Mouse (Mus musculus): ENCODE measurements around the gene Hist4h4. TPM values are rescaled to one million over a fixed set of nuclear protein-coding genes. Genes with fewer than 3 reads are reported as not detected.
A peak's percentile ranks its signal among the peaks of the same experiment; 100 is the strongest.

The Hist4h4 gene
- polyA plus RNA-seq, 1 experiment from 2014 or later, result 1.1 TPM

GRCm38 (mm10) chr6:136831712-136832111 is 27.5 kb upstream of the Hist4h4 start:
- peaks cover 6% of the 10 kb centered on the region; the same call in 1 of the 2 replicates for H3K27me3 ChIP-seq
- H3K36me3 ChIP-seq, result no peaks in the 10 kb centered on the region
- H3K4me1 ChIP-seq, result peaks cover 11% of the 10 kb centered on the region
- H3K27ac ChIP-seq (replicated peaks), result no peak overlapping the region
- no peak for ATAC-seq (replicated peaks)
- H3K9me3 ChIP-seq, result no peaks in the 10 kb centered on the region
- 82% methylated on average over 5 of the region's 5 CpGs for WGBS
- no peak overlapping the region for H3K4me2 ChIP-seq (replicated peaks)
- H3K4me3 ChIP-seq, result no peak overlapping the region
- no peak overlapping the region for H3K9ac ChIP-seq (replicated peaks)

GRCm38 (mm10) chr6:136828681-136829080 is 24.5 kb upstream of the Hist4h4 start:
- Histone ChIP-seq H3K9ac (replicated peaks) (peak overlapping the region; percentile 53), H3K4me3 (peak overlapping the region; percentile 87), H3K27me3 (peaks cover 6% of the 10 kb centered on the region; the same call in 1 of the 2 replicates), H3K9me3 (no peaks in the 10 kb centered on the region), H3K27ac (replicated peaks) (peak overlapping the region; percentile 89), H3K4me2 (replicated peaks) (peak overlapping the region; percentile 61), H3K36me3 (peaks cover 15% of the 10 kb centered on the region), H3K4me1 (peaks cover 17% of the 10 kb centered on the region)
- ATAC-seq (replicated peaks), result no peak; the same call in 1 of the 2 replicates
- WGBS, result 33% methylated on average over 4 of the region's 4 CpGs

GRCm38 (mm10) chr6:136827881-136828561 is 23.8 kb upstream of the Hist4h4 start, which contains the start of gene Wbp11:
Wbp11 (minus strand) TSS chr6:136828233.
- H3K9me3 ChIP-seq, result no peaks in the 10 kb centered on the region
- H3K27me3 ChIP-seq, result peaks cover 6% of the 10 kb centered on the region; the same call in 1 of the 2 replicates
- ATAC-seq (replicated peaks), result peak; percentile 100
- H3K4me3 ChIP-seq, result peak within 1 kb of the TSS; percentile 87
- 1% methylated on average over 45 of the region's 45 CpGs for WGBS
- H3K27ac ChIP-seq (replicated peaks), result peak within 1 kb of the TSS; percentile 89
- peak within 1 kb of the TSS; percentile 87 for H3K9ac ChIP-seq (replicated peaks)
- peaks cover 17% of the 10 kb centered on the region for H3K36me3 ChIP-seq
- peaks cover 17% of the 10 kb centered on the region for H3K4me1 ChIP-seq
- peak within 1 kb of the TSS; percentile 75 for H3K4me2 ChIP-seq (replicated peaks)

GRCm38 (mm10) chr6:136827516-136827880 is 23.3 kb upstream of the Hist4h4 start, which contains the start of gene BC049715:
BC049715 (plus strand) TSS chr6:136827626.
- Histone ChIP-seq H3K9me3 (no peaks in the 10 kb centered on the region), H3K4me3 (peak within 1 kb of the TSS; percentile 87), H3K27ac (replicated peaks) (peak within 1 kb of the TSS; percentile 89), H3K9ac (replicated peaks) (peak within 1 kb of the TSS; percentile 87), H3K36me3 (peaks cover 22% of the 10 kb centered on the region), H3K4me1 (peaks cover 17% of the 10 kb centered on the region), H3K27me3 (peaks cover 6% of the 10 kb centered on the region; the same call in 1 of the 2 replicates), H3K4me2 (replicated peaks) (peak within 1 kb of the TSS; percentile 75)
- ATAC-seq (replicated peaks), result no peak; the same call in 1 of the 2 replicates
- under 1% methylated on average over 34 of the region's 34 CpGs for WGBS

GRCm38 (mm10) chr6:136827116-136827515 is 22.9 kb upstream of the Hist4h4 start:
- no peaks in the 10 kb centered on the region for H3K9me3 ChIP-seq
- peak overlapping the region; percentile 87 for H3K4me3 ChIP-seq
- H3K4me2 ChIP-seq (replicated peaks), result peak overlapping the region; percentile 75
- H3K27me3 ChIP-seq, result peaks cover 6% of the 10 kb centered on the region; the same call in 1 of the 2 replicates
- H3K9ac ChIP-seq (replicated peaks), result peak overlapping the region; percentile 87
- WGBS, result 16% methylated on average over 7 of the region's 7 CpGs
- H3K27ac ChIP-seq (replicated peaks), result no peak overlapping the region
- peaks cover 17% of the 10 kb centered on the region for H3K4me1 ChIP-seq
- no peak for ATAC-seq (replicated peaks)
- H3K36me3 ChIP-seq, result peaks cover 26% of the 10 kb centered on the region

GRCm38 (mm10) chr6:136824987-136825386 is 20.8 kb upstream of the Hist4h4 start:
- H3K4me1 ChIP-seq, result peaks cover 17% of the 10 kb centered on the region
- no peak for ATAC-seq (replicated peaks)
- H3K9ac ChIP-seq (replicated peaks), result no peak overlapping the region
- 95% methylated on average over 8 of the region's 8 CpGs for WGBS
- H3K4me2 ChIP-seq (replicated peaks), result no peak overlapping the region
- H3K9me3 ChIP-seq, result no peaks in the 10 kb centered on the region
- peaks cover 47% of the 10 kb centered on the region for H3K36me3 ChIP-seq
- no peak overlapping the region for H3K4me3 ChIP-seq
- H3K27me3 ChIP-seq, result no peaks in the 10 kb centered on the region; the same call in 1 of the 2 replicates
- H3K27ac ChIP-seq (replicated peaks), result no peak overlapping the region

GRCm38 (mm10) chr6:136821086-136821485 is 16.9 kb upstream of the Hist4h4 start:
- Histone ChIP-seq H3K9ac (replicated peaks) (no peak overlapping the region), H3K36me3 (peaks cover 82% of the 10 kb centered on the region), H3K27ac (replicated peaks) (no peak overlapping the region), H3K27me3 (no peaks in the 10 kb centered on the region), H3K9me3 (no peaks in the 10 kb centered on the region), H3K4me3 (no peak overlapping the region), H3K4me1 (0 out of 2 replicates have a peak, but pooled peaks cover 7% of the 10 kb centered on the region), H3K4me2 (replicated peaks) (no peak overlapping the region)
- ATAC-seq (replicated peaks), result no peak
- 94% methylated on average over 18 of the region's 18 CpGs for WGBS

- Histone ChIP-seq H3K27me3 (no peaks in the 10 kb centered on the region), H3K27ac (replicated peaks) (no peak overlapping the region), H3K4me1 (0 out of 2 replicates have a peak, but pooled peaks cover 7% of the 10 kb centered on the region), H3K4me3 (no peak overlapping the region), H3K36me3 (peaks cover 88% of the 10 kb centered on the region), H3K4me2 (replicated peaks) (no peak overlapping the region), H3K9ac (replicated peaks) (no peak overlapping the region), H3K9me3 (no peaks in the 10 kb centered on the region)
- 96% methylated on average over 21 of the region's 21 CpGs for WGBS
- ATAC-seq (replicated peaks), result no peak
These were observed 16.2 kb upstream of the Hist4h4 start for GRCm38 (mm10) chr6:136820381-136820780.

- no peak overlapping the region for H3K4me3 ChIP-seq
- WGBS, result 85% methylated on average over 3 of the region's 3 CpGs
- peaks cover 93% of the 10 kb centered on the region for H3K36me3 ChIP-seq
- H3K4me1 ChIP-seq, result 0 out of 2 replicates have a peak, but pooled peaks cover 7% of the 10 kb centered on the region
- H3K27ac ChIP-seq (replicated peaks), result peak overlapping the region; percentile 70
- no peaks in the 10 kb centered on the region for H3K27me3 ChIP-seq
- no peaks in the 10 kb centered on the region for H3K9me3 ChIP-seq
- no peak overlapping the region for H3K9ac ChIP-seq (replicated peaks)
- peak; percentile 65 for ATAC-seq (replicated peaks)
- no peak overlapping the region for H3K4me2 ChIP-seq (replicated peaks)
These were observed 13.3 kb upstream of the Hist4h4 start for GRCm38 (mm10) chr6:136817549-136817948.

- no peak for ATAC-seq (replicated peaks)
- no peaks in the 10 kb centered on the region for H3K27me3 ChIP-seq
- peak overlapping the region; percentile 57 for H3K27ac ChIP-seq (replicated peaks)
- H3K4me2 ChIP-seq (replicated peaks), result no peak overlapping the region
- H3K9ac ChIP-seq (replicated peaks), result no peak overlapping the region
- 0 out of 2 replicates have a peak, but pooled peaks cover 7% of the 10 kb centered on the region for H3K4me1 ChIP-seq
- 87% methylated on average over 21 of the region's 21 CpGs for WGBS
- no peak overlapping the region for H3K4me3 ChIP-seq
- peaks cover 92% of the 10 kb centered on the region for H3K36me3 ChIP-seq
- H3K9me3 ChIP-seq, result no peaks in the 10 kb centered on the region
These were observed 12.6 kb upstream of the Hist4h4 start for GRCm38 (mm10) chr6:136816826-136817225.

GRCm38 (mm10) chr6:136815381-136815780 is 11.2 kb upstream of the Hist4h4 start:
- Histone ChIP-seq H3K9ac (replicated peaks) (no peak overlapping the region), H3K27ac (replicated peaks) (no peak overlapping the region), H3K4me1 (0 out of 2 replicates have a peak, but pooled peaks cover 7% of the 10 kb centered on the region), H3K36me3 (peaks cover 80% of the 10 kb centered on the region), H3K9me3 (no peaks in the 10 kb centered on the region), H3K27me3 (no peaks in the 10 kb centered on the region), H3K4me2 (replicated peaks) (no peak overlapping the region), H3K4me3 (no peak overlapping the region)
- no peak for ATAC-seq (replicated peaks)
- WGBS, result 96% methylated on average over 7 of the region's 7 CpGs

- Histone ChIP-seq H3K27ac (replicated peaks) (no peak overlapping the region), H3K4me1 (peaks cover 17% of the 10 kb centered on the region), H3K9ac (replicated peaks) (no peak overlapping the region), H3K36me3 (peaks cover 59% of the 10 kb centered on the region), H3K4me2 (replicated peaks) (no peak overlapping the region), H3K27me3 (no peaks in the 10 kb centered on the region), H3K9me3 (no peaks in the 10 kb centered on the region), H3K4me3 (no peak overlapping the region)
- no peak for ATAC-seq (replicated peaks)
- 44% methylated on average over 4 of the region's 4 CpGs for WGBS
These were observed 8.9 kb upstream of the Hist4h4 start for GRCm38 (mm10) chr6:136813117-136813516.

All from forebrain, embryonic 15.5 days (tissue).